Mouse (Mus musculus) embryonic fibroblast, embryonic 13.5 days (primary cell): ENCODE measurements around the gene C9. TPM values are rescaled to one million over a fixed set of nuclear protein-coding genes. Genes with fewer than 3 reads are reported as not detected.
A peak's percentile ranks its signal among the peaks of the same experiment; 100 is the strongest.

Experiments
- H3K27ac ChIP-seq: 2 replicates; pipeline ENCODE4 v1.5.1; 2012; ENCODE audit warnings: low read length, control low read depth, inconsistent platforms; ENCODE audit not compliant: insufficient read depth
- H3K4me1 ChIP-seq: 2 replicates; pipeline ENCODE4 v1.6.1; 2011; ENCODE audit warnings: low read length; ENCODE audit not compliant: control insufficient read depth, insufficient read depth
- H3K4me3 ChIP-seq: 2 replicates; pipeline ENCODE4 v1.5.1; 2011; ENCODE audit warnings: mild to moderate bottlenecking, control low read depth, low read length; ENCODE audit not compliant: insufficient read depth
- CTCF ChIP-seq: IDR thresholded peaks from 2 replicates; pipeline ENCODE4 v1.5.1; 2011; ENCODE audit warnings: mild to moderate bottlenecking, control low read depth, low read length, moderate library complexity, borderline replicate concordance; ENCODE audit not compliant: insufficient read depth
- POLR2A ChIP-seq: IDR thresholded peaks from 2 replicates; pipeline ENCODE4 v1.6.1; 2011; ENCODE audit warnings: low read depth, mild to moderate bottlenecking, control low read depth, low read length, moderate library complexity
- polyA plus RNA-seq: library from polyadenylated mRNA; stranded (reverse); fragments of >200 nt; gene quantifications from 2 replicates; pipeline ENCODE4 v1.2.4, GENCODE M21; 2011; ENCODE audit warnings: low read depth; ENCODE audit not compliant: missing spikeins, insufficient read length

The C9 gene
- not detected in 2 replicates for polyA plus RNA-seq

- H3K4me3 ChIP-seq = no peak within 1 kb of the TSS
- TF ChIP-seq CTCF (no peak), POLR2A (no peak)
- no peak within 1 kb of the TSS for H3K27ac ChIP-seq
- peaks cover 18% of the 10 kb centered on the region for H3K4me1 ChIP-seq
These were observed at the start of gene C9 for GRCm38 (mm10) chr15:6445135-6445534. Gene C9 (plus strand): TSS chr15:6445327.

DNA sequence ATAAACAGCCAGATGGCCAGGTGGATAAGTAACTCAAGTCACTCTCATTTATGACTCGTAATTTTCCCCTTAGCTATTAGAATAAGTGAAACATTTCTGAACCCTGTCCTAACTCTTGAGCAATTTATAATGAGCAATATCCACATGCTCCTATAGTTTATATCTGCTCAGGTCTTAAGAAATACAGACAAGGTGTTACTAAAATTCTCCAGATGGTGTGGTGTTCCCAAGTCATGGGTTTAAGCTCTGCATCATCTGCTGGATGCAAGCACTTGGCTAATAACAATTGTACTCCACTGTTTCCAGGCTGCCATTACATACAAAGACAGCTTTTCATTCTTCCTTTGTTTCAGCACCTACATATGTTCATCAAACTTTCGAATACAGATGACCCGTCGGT is 46.9 kb upstream of the C9 start:
- H3K27ac ChIP-seq = no peak overlapping the region
- TF ChIP-seq CTCF = no peak
- no peak for TF ChIP-seq POLR2A
- H3K4me3 ChIP-seq = no peak overlapping the region
- H3K4me1 ChIP-seq = no peaks in the 10 kb centered on the region

DNA sequence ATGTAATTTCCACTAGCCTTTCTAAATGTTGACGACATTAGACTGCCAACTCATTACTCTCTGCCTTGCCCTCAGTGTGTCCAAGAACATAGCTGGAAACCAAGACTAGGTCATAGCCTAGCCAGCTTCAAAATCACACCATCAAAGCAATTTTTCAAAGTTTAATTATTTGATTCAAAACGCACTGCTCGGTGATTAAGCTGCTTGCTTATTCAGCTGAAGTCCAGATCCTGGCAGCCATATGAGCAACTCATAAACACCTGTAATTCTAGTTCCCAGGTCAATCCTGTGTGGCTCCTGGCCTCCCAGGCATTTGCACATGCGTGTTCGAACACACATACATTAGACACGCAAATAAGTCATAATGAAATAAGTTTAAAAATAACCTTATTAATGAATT is 46.2 kb upstream of the C9 start:
- no peak overlapping the region for H3K27ac ChIP-seq
- no peaks in the 10 kb centered on the region for H3K4me1 ChIP-seq
- TF ChIP-seq POLR2A = no peak
- H3K4me3 ChIP-seq = no peak overlapping the region

DNA sequence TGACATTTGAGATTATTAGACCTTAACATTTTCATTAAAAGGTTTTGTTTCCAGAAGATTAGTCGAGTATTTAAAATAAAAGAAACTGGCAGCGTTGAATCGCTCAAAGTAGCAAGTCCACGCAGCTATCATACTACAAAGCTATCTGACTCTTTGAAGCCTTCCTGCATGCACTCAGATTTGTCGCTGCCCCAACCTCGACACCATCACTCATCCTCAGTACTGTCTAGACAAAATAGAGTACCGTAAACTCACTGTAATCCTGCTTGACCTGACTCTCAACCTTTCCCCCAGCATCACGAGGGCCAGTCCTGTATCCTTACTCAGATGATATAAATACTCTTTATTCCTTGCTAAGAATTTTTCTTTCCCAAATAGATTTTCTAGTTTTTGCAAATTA is 45.0 kb upstream of the C9 start:
- Histone ChIP-seq H3K4me1 (no peaks in the 10 kb centered on the region), H3K27ac (no peak overlapping the region), H3K4me3 (no peak overlapping the region)
- TF ChIP-seq POLR2A (no peak), CTCF (no peak)

DNA sequence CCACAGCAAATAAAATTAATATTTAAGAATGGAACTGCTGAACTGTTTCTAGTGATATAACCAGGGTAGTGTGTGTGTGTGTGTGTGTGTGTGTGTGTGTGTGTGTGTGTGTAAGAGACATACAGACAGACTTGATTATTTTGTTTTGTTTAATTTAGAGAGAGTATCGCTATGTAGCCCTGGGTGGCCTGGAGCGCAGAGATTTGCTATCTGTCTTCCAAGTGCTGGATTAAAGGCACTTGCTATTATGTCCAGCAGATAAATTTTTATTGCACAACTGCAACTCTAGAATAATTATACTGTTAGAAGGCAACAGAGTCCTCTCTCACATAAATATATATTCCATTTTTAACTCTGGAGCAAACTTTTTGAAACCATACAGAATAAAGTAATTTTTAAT is 42.7 kb upstream of the C9 start:
- no peak for TF ChIP-seq POLR2A
- H3K4me3 ChIP-seq = no peak overlapping the region
- H3K27ac ChIP-seq = no peak overlapping the region
- no peaks in the 10 kb centered on the region for H3K4me1 ChIP-seq

GRCm38 (mm10) chr15:6404172-6404571 is 41.0 kb upstream of the C9 start:
- Histone ChIP-seq H3K4me3 (no peak overlapping the region), H3K4me1 (no peaks in the 10 kb centered on the region), H3K27ac (no peak overlapping the region)
- no peak for TF ChIP-seq POLR2A
- no peak for TF ChIP-seq CTCF

GRCm38 (mm10) chr15:6406771-6407170 is 38.4 kb upstream of the C9 start:
- Histone ChIP-seq H3K27ac (no peak overlapping the region), H3K4me1 (peaks cover 5% of the 10 kb centered on the region; the same call in 1 of the 2 replicates), H3K4me3 (no peak overlapping the region)
- TF ChIP-seq POLR2A = no peak
- TF ChIP-seq CTCF = no peak

- TF ChIP-seq POLR2A = no peak
- TF ChIP-seq CTCF = no peak
- H3K4me3 ChIP-seq = no peak overlapping the region
These were observed 36.1 kb upstream of the C9 start for GRCm38 (mm10) chr15:6409031-6409430.

GRCm38 (mm10) chr15:6410161-6410560 is 35.0 kb upstream of the C9 start:
- Histone ChIP-seq H3K4me3 (no peak overlapping the region), H3K4me1 (peaks cover 5% of the 10 kb centered on the region; the same call in 1 of the 2 replicates), H3K27ac (no peak overlapping the region)
- TF ChIP-seq CTCF = no peak
- TF ChIP-seq POLR2A = no peak

More at GRCm38 (mm10) chr15:6409031-6409430, 36.1 kb upstream of the C9 start:
- no peak overlapping the region for H3K27ac ChIP-seq
- peaks cover 5% of the 10 kb centered on the region; the same call in 1 of the 2 replicates for H3K4me1 ChIP-seq

- TF ChIP-seq POLR2A (no peak), CTCF (no peak)
- Histone ChIP-seq H3K27ac (peak overlapping the region; percentile 72; the same call in 1 of the 2 replicates), H3K4me3 (no peak overlapping the region), H3K4me1 (peaks cover 5% of the 10 kb centered on the region; the same call in 1 of the 2 replicates)
These were observed 33.8 kb upstream of the C9 start for GRCm38 (mm10) chr15:6411334-6411733.

- no peak for TF ChIP-seq CTCF
- no peak for TF ChIP-seq POLR2A
- H3K27ac ChIP-seq = no peak overlapping the region
- no peak overlapping the region for H3K4me3 ChIP-seq
- 0 out of 2 replicates have a peak, but pooled peaks cover 3% of the 10 kb centered on the region for H3K4me1 ChIP-seq
These were observed 29.8 kb upstream of the C9 start for GRCm38 (mm10) chr15:6415317-6415716.
